In genomic region chr7:142278183-142278582, GRCm38 (mm10) we compare ENCODE assay signal across 10 mouse cellular contexts. TPM values are rescaled to one million over a fixed set of nuclear protein-coding genes. Genes with fewer than 3 reads are reported as not detected.
DNase-seq lines count a peak whose midpoint lies in the region; ATAC-seq and TF ChIP-seq lines count a peak whose summit lies in the region.
"Not testable (repeated sequence)": the region's sequence is repeated elsewhere in the genome, so short reads cannot be mapped to it uniquely, and the experiment has no call there.
"Had no signal": no experiment of that assay in that cellular context is flagged by ENCODE, and none has a peak within 500 bp of the region (broad histone marks: within the 10 kb centered on the region; RNA-seq: fewer than 3 reads in every experiment).

No protein-coding gene starts in this region.

- H3K27me3 ChIP-seq in heart, adult 2 months (ENCODE audit: control insufficient read depth, insufficient read depth, low read length); liver, postnatal 0 days (ENCODE audit: insufficient read depth, low read length): not testable (repeated sequence)
- H3K27me3 ChIP-seq in neural tube, embryonic 13.5 days, result peaks cover 14% of the 10 kb centered on the region

- H3K4me2 ChIP-seq in liver, postnatal 0 days (ENCODE audit: low read depth, low read length); neural tube, embryonic 13.5 days: not testable (repeated sequence)

- not testable (repeated sequence) for H3K9me3 ChIP-seq in liver, postnatal 0 days (ENCODE audit: low read length); neural tube, embryonic 13.5 days

- not testable (repeated sequence) for TF ChIP-seq POLR2A in heart, adult 2 months (IDR thresholded peaks at IDR 0.05; ENCODE audit: insufficient read depth, low read depth, low read length)

- H3K27ac ChIP-seq in heart, adult 2 months; liver, postnatal 0 days (ENCODE audit: low read depth); neural tube, embryonic 13.5 days (replicated peaks): not testable (repeated sequence)

- WGBS in heart, adult 2 months, result 0% methylated on average over 3 of the region's 3 CpGs
- WGBS in liver, postnatal 0 days (ENCODE audit: insufficient replicate concordance), result 0% methylated on average over 3 of the region's 3 CpGs
- WGBS in neural tube, embryonic 13.5 days, result 0% methylated on average over 3 of the region's 3 CpGs

- peak; percentile 36 for DNase-seq in CD4-positive helper T cell, adult 2 months (ENCODE audit: low read depth, low spot score)
- peak; percentile 38 to 51 for DNase-seq in adrenal gland, postnatal 4 days (ENCODE audit: low spot score in 2 of 2)
- peak; percentile 57 for DNase-seq in embryo, embryonic 9.5 days (ENCODE audit: extremely low spot score)
- peak; percentile 54 to 73 for DNase-seq in heart, adult 2 months
- peak; percentile 71 for DNase-seq in kidney, postnatal 14 days
- peak; percentile 65 for DNase-seq in liver, postnatal 0 days
- peak; percentile 15 for DNase-seq in telencephalon, adult 2 months (ENCODE audit: low read depth, low spot score)

- not testable (repeated sequence) for ATAC-seq in liver, postnatal 0 days
- peak; percentile 56; the same call in 1 of the 2 replicates for ATAC-seq in neural tube, embryonic 13.5 days (ENCODE audit: low read depth)

- intact Hi-C loops in heart, adult 2 months (cut with DNase I), result not testable (repeated sequence)

- not testable (repeated sequence) for H3K4me1 ChIP-seq in heart, adult 2 months (ENCODE audit: control insufficient read depth, insufficient read depth, low read length); liver, postnatal 0 days (ENCODE audit: insufficient read depth); neural tube, embryonic 13.5 days (replicated peaks)

- H3K79me2 ChIP-seq in heart, adult 2 months (replicated peaks; ENCODE audit: control insufficient read depth, insufficient read depth, low read length), result not testable (repeated sequence)

- TF ChIP-seq CTCF in heart, adult 2 months (IDR thresholded peaks at IDR 0.05), result peak; percentile 68
- peak; percentile 67 for TF ChIP-seq CTCF in liver, postnatal 0 days (IDR thresholded peaks at IDR 0.05; ENCODE audit: low read depth)

- not testable (repeated sequence) for H3K36me3 ChIP-seq in heart, adult 2 months (ENCODE audit: control insufficient read depth, insufficient read depth, low read length); liver, postnatal 0 days (replicated peaks; ENCODE audit: insufficient read depth, low read length); neural tube, embryonic 13.5 days

- not testable (repeated sequence) for TF ChIP-seq EP300 in heart, adult 2 months (IDR thresholded peaks at IDR 0.05; ENCODE audit: insufficient read depth, low read depth, low read length); liver, postnatal 0 days (IDR thresholded peaks at IDR 0.05; ENCODE audit: low read depth)

- not testable (repeated sequence) for H3K9ac ChIP-seq in heart, adult 2 months (ENCODE audit: low read depth, low read length); liver, postnatal 0 days (replicated peaks); neural tube, embryonic 13.5 days

- not testable (repeated sequence) for H3K4me3 ChIP-seq in heart, adult 2 months; liver, postnatal 0 days (ENCODE audit: low read depth, low read length); neural tube, embryonic 13.5 days

RNA-seq across cellular contexts. Expression of gene Gm4559, which starts 4.0 kb away (rescaled TPM):
- total RNA-seq in adrenal gland, postnatal 4 days (2021), result not detected
- total RNA-seq in heart, adult 2 months (2021), result not detected
- polyA plus RNA-seq in heart, adult 2 months (2012; rRNA removed), result not detected in 2 replicates
- not detected in 2 replicates for polyA plus RNA-seq in liver, postnatal 0 days (2015; fragmentation: Nextera tagmentation; extraction: Ambion mirVana)
- not detected in 2 replicates for polyA plus RNA-seq in neural tube, embryonic 13.5 days (2015; fragmentation: Nextera tagmentation; extraction: Ambion mirVana)
- polyA plus RNA-seq: heart, embryonic 11.5 days; liver, embryonic 16.5 days had no signal

RNA-seq across cellular contexts. Expression of gene Krtap5-1, which starts 18.7 kb away (rescaled TPM):
- total RNA-seq in adrenal gland, postnatal 4 days (2021), result not detected
- not detected for total RNA-seq in heart, adult 2 months (2021)
- not detected in 2 replicates for polyA plus RNA-seq in heart, adult 2 months (2012; rRNA removed)
- not detected in 2 replicates for polyA plus RNA-seq in liver, postnatal 0 days (2015; fragmentation: Nextera tagmentation; extraction: Ambion mirVana)
- not detected in 2 replicates for polyA plus RNA-seq in neural tube, embryonic 13.5 days (2015; fragmentation: Nextera tagmentation; extraction: Ambion mirVana)
- polyA plus RNA-seq: heart, embryonic 11.5 days; liver, embryonic 16.5 days had no signal

RNA-seq across cellular contexts. Expression of gene Gm2431, which starts 20.0 kb away (rescaled TPM):
- total RNA-seq in adrenal gland, postnatal 4 days (2021), result not detected
- not detected for total RNA-seq in heart, adult 2 months (2021)
- polyA plus RNA-seq in heart, adult 2 months (2012; rRNA removed), result not detected in 2 replicates
- not detected in 2 replicates for polyA plus RNA-seq in liver, postnatal 0 days (2015; fragmentation: Nextera tagmentation; extraction: Ambion mirVana)
- not detected in 2 replicates for polyA plus RNA-seq in neural tube, embryonic 13.5 days (2015; fragmentation: Nextera tagmentation; extraction: Ambion mirVana)
- polyA plus RNA-seq: heart, embryonic 11.5 days; liver, embryonic 16.5 days had no signal

RNA-seq across cellular contexts. Expression of gene Krtap5-4, which starts 25.2 kb away (rescaled TPM):
- not detected for total RNA-seq in adrenal gland, postnatal 4 days (2021)
- total RNA-seq in heart, adult 2 months (2021), result not detected
- not detected in 2 replicates for polyA plus RNA-seq in heart, adult 2 months (2012; rRNA removed)
- not detected in 2 replicates for polyA plus RNA-seq in liver, postnatal 0 days (2015; fragmentation: Nextera tagmentation; extraction: Ambion mirVana)
- polyA plus RNA-seq in neural tube, embryonic 13.5 days (2015; fragmentation: Nextera tagmentation; extraction: Ambion mirVana), result not detected in 2 replicates
- polyA plus RNA-seq: liver, embryonic 16.5 days had no signal

RNA-seq across cellular contexts. Expression of gene Gm40460, which starts 37.3 kb away (rescaled TPM):
- total RNA-seq in adrenal gland, postnatal 4 days (2021), result not detected
- total RNA-seq in heart, adult 2 months (2021), result not detected
- polyA plus RNA-seq in heart, adult 2 months (2012; rRNA removed), result not detected in 2 replicates
- not detected in 2 replicates for polyA plus RNA-seq in liver, postnatal 0 days (2015; fragmentation: Nextera tagmentation; extraction: Ambion mirVana)
- polyA plus RNA-seq in neural tube, embryonic 13.5 days (2015; fragmentation: Nextera tagmentation; extraction: Ambion mirVana), result not detected in 2 replicates
- polyA plus RNA-seq: heart, embryonic 11.5 days; liver, embryonic 16.5 days had no signal

Comparison
In these comparisons a context has a peak if more than half of its experiments do, and no peak if none do; other contexts are left out.
1. DNase-seq: peak in every context shown above with its lines; median percentile 71 in kidney, postnatal 14 days; 65 in liver, postnatal 0 days; 64 in heart, adult 2 months; 57 in embryo, embryonic 9.5 days; 44 in adrenal gland, postnatal 4 days; 36 in CD4-positive helper T cell, adult 2 months; 15 in telencephalon, adult 2 months.